Mouse (Mus musculus) gastrocnemius, adult 8-10 months (tissue): Measurements from ENCODE around the gene Jarid2. TPM values are rescaled to one million over a fixed set of nuclear protein-coding genes. Genes with fewer than 3 reads are reported as not detected.

Experiments used
- DNase-seq, 2 experiments: peaks; one replicate each; pipeline ENCODE4 v3.0.0; 2022; ENCODE audit warnings: low spot score in 2 of 2
- total RNA-seq, 4 experiments: library from RNA; stranded (reverse); gene quantifications; 2 replicates each; pipeline ENCODE4 v1.2.4; 2022

Gene Jarid2
- total RNA-seq, 4 experiments from 2014 or later, result 19.1 to 26.3 (median 21.0) TPM

DNA sequence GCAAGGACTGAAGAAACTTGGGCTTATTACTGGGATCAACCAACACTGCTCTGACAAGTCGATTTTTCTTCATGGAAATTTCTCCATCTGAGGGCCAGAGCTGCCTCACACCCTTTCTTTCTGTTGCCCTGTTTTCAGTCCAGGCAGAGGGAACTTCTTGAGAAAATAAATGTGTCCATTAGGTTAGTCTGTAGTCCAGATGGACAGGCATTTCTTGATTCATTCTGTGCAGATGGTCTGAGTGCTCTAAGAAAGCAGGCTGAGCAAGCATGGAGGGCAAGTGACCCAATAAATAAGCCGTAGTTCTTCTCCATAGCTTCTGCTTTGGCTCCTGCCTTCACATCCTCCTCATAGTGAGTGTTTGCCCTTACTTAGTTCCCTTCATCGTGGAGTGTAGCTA, 46.1 kb downstream of the Jarid2 start:
- DNase-seq, result no peak

- no peak for DNase-seq
These were observed 51.2 kb downstream of the Jarid2 start for GRCm38 (mm10) chr13:44780506-44780905.

GRCm38 (mm10) chr13:44781126-44781525, 51.9 kb downstream of the Jarid2 start:
- no peak for DNase-seq

DNA sequence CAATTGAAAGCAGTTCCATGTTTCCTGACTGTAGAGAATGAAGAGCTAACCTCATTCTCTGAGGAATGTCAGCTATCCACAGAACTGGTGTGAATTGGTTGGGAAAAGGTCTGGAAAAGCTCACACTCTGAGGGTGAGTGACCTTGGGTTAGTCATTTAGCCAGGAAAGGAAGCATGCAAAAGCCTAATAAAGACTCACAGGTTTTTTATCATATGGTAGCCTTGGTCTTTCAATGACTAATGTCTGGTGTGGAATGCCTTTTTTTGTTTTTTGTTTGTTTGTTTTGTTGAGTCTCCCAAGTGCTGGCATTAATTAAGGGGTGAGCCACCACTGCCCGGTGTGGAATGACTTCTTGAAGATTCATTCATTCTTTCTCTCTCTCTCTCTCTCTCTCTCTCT, 55.3 kb downstream of the Jarid2 start:
- no peak for DNase-seq

- no peak for DNase-seq
These were observed 57.0 kb downstream of the Jarid2 start for GRCm38 (mm10) chr13:44786291-44786690.

DNA sequence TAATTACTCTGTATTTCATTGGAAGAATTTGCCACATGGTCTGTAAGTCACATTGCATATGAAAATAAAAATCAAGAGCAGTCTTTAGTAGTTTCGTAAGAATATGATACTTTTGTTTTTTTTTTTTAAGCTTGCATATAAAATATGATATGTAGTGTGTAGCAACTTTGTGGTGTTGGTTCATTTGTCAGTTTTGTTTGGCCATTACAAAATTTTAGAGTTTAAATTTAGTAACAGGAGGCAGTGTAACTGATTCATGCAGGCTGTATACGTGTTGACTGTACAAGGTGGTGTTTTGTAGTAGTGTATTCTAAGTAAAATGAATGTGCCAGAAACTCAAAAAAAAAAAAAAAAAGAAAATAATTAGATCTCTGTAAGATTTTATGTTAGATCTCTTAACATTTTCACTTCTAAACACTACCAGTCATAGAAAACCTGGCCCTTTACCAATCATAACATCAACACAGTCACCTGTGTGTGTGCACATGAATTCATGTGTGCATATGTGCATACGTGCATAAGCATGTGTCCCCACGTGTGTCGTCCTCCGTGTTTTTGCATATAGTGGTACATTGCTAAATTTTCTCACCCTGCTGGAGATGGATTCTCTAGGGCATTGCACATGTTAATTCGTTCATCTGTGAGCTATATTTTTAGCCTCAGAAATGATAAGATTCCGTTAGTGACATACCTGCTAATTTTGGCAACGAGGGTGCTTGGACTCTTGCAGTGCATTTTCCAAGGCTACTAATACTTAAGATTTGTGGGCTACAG, 59.3 kb downstream of the Jarid2 start:
- no peak for DNase-seq

DNA sequence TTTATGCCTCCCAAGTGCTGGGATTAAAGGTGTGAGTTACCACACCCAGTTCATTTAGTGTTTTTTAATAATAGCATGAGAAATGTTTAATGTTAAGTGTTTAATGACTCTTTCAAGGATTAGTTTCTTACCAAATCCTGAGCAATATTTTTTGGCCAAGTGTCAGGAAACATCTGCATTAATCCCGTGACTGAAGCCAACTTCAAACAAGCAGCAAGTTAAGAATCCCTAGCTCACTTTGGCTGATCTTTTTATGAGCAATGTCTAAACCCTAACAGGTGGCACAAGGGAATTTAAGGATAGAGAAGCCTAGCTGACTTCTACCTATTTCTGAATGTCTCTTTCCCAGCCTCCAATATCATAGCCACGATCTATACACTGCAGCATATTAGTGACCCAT, 60.7 kb downstream of the Jarid2 start:
- DNase-seq, result no peak

- DNase-seq, result no peak
These were observed 63.2 kb downstream of the Jarid2 start for GRCm38 (mm10) chr13:44792361-44792892.

- DNase-seq, result no peak
These were observed 66.6 kb downstream of the Jarid2 start for GRCm38 (mm10) chr13:44795891-44796290.

GRCm38 (mm10) chr13:44796775-44797174, 67.5 kb downstream of the Jarid2 start:
- DNase-seq, result peak in 1 of 2 experiments; percentile 18

- DNase-seq, result no peak
These were observed 69.0 kb downstream of the Jarid2 start for GRCm38 (mm10) chr13:44798280-44798679.

- no peak for DNase-seq
These were observed 69.9 kb downstream of the Jarid2 start for GRCm38 (mm10) chr13:44799166-44799565.

- no peak for DNase-seq
These were observed 70.8 kb downstream of the Jarid2 start for GRCm38 (mm10) chr13:44800059-44800458.

GRCm38 (mm10) chr13:44804876-44805275, 75.6 kb downstream of the Jarid2 start:
- DNase-seq, result peak in 1 of 2 experiments; percentile 9

- DNase-seq, result no peak
These were observed 79.0 kb downstream of the Jarid2 start for GRCm38 (mm10) chr13:44808307-44808706.

DNA sequence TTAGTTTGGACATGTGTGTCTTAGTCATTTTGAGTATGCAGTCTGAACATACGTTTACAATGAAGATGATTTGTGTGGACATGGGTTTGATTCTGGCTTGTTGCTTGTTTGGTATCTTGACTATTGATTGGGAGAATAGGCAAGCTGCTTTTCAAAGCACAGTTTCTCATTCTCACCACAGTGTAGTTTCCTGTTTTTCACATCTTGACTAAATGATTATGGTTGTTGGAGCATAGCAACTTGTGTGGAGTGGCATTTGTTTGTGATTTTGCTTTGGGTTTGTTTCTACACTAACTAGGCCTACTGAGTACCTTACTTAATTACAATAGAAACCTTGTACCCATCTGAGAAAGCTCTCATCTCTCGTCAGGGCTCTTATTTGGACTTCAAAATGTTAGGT, 81.7 kb downstream of the Jarid2 start:
- no peak for DNase-seq

GRCm38 (mm10) chr13:44811601-44812000, 82.3 kb downstream of the Jarid2 start:
- DNase-seq, result no peak

- no peak for DNase-seq
These were observed 83.1 kb downstream of the Jarid2 start for GRCm38 (mm10) chr13:44812381-44812780.

DNA sequence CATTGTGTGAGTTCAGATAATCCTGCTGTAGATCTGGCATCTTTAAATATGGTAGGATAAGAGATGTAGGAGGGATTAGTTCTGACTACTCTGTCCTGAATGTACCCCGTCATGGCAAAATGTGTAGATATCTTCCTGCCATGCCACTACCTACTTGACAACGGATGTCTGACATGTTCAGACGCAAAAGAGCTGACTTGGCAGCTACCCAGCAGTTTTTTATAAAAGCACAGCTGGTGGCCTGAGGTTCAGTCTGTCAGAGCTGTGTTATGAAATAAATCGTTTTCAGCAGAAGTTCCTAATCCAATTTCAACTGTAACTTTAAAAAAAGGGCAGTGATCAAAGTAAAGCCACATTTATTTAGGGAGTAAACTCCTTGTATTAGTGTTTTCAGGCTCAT, 90.1 kb downstream of the Jarid2 start:
- DNase-seq, result peak; percentile 18 to 27

- DNase-seq, result no peak
These were observed 93.3 kb downstream of the Jarid2 start for GRCm38 (mm10) chr13:44822578-44822977.

GRCm38 (mm10) chr13:44828903-44829302, 99.6 kb downstream of the Jarid2 start:
- no peak for DNase-seq

GRCm38 (mm10) chr13:44832104-44832503, 102.8 kb downstream of the Jarid2 start:
- DNase-seq, result no peak

DNA sequence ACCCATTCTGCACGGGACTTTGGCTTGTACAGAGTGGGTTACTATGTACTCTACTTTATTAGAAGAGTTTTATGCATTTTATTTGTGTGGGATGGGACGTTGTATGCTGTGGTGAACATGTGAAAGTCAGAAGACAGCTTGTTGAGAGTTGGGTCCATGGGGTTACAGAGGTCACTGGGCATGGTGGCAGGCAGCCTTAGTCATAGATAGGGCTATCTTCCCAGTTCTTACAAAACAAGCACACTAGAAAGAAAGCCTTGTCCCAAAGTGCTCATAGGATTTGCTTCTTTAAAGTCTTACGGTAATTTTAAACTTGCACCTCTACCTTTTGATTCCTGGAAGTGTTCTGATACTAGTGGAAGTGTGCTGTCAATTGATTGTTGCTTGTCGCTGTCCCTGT, 103.6 kb downstream of the Jarid2 start:
- no peak for DNase-seq
